Mouse (Mus musculus) heart, adult 2 months (tissue): ENCODE measurements around the gene Xpo5. TPM values are rescaled to one million over a fixed set of nuclear protein-coding genes. Genes with fewer than 3 reads are reported as not detected.

ENCODE experiments used
- DNase-seq, 2 experiments: peaks; one replicate each; pipeline ENCODE4 v3.0.0; 2021
- H3K27ac ChIP-seq: fragments of 200-600 bp; 2 replicates; pipeline ENCODE4 v1.8.1; 2022
- H3K27me3 ChIP-seq: fragments of 200-500 bp; 2 replicates; pipeline ENCODE4 v1.6.1; 2012; ENCODE audit warnings: mild to moderate bottlenecking, low read length, inconsistent platforms, mixed read lengths; ENCODE audit not compliant: control insufficient read depth, insufficient read depth
- H3K36me3 ChIP-seq: fragments of 200-500 bp; 2 replicates; pipeline ENCODE4 v1.6.1; 2012; ENCODE audit warnings: low read length, inconsistent platforms; ENCODE audit not compliant: control insufficient read depth, insufficient read depth
- H3K4me1 ChIP-seq: fragments of 200-500 bp; 2 replicates; pipeline ENCODE4 v1.6.1; 2011; ENCODE audit warnings: low read length; ENCODE audit not compliant: control insufficient read depth, insufficient read depth
- H3K4me3 ChIP-seq: fragments of 200-600 bp; 2 replicates; pipeline ENCODE4 v1.8.1; 2022
- H3K79me2 ChIP-seq: fragments of 200-500 bp; replicated peaks from 2 replicates; pipeline ENCODE4 v1.6.1; 2012; ENCODE audit warnings: mild to moderate bottlenecking, inconsistent platforms, low read length, moderate library complexity, mixed read lengths; ENCODE audit not compliant: control insufficient read depth, insufficient read depth
- H3K9ac ChIP-seq: fragments of 200-500 bp; 2 replicates; pipeline ENCODE4 v1.6.1; 2012; ENCODE audit warnings: low read depth, mild to moderate bottlenecking, control low read depth, inconsistent platforms, low read length, mixed read lengths
- CTCF ChIP-seq: fragments of 200-600 bp; IDR thresholded peaks from 2 replicates; pipeline ENCODE4 v1.8.1; 2022; ENCODE audit warnings: antibody characterized with exemption, mild to moderate bottlenecking, moderate library complexity
- EP300 ChIP-seq: fragments of 200-500 bp; IDR thresholded peaks from 2 replicates; pipeline ENCODE4 v1.6.1; 2011; ENCODE audit warnings: low read depth, low read length, control low read depth; ENCODE audit not compliant: insufficient read depth
- POLR2A ChIP-seq: fragments of 200-500 bp; IDR thresholded peaks from 2 replicates; pipeline ENCODE4 v1.6.1; 2011; ENCODE audit warnings: mild to moderate bottlenecking, low read depth, low read length, control low read depth; ENCODE audit not compliant: insufficient read depth
- WGBS: fragments of 180-500 bp; shearing (Covaris S2); methylation state at CpG from one replicate; pipeline ENCODE4 v1.1.7; 2018; 5-methylcytosine and 5-hydroxymethylcytosine counted together
- intact Hi-C: fragments of 180-260 bp; cut with DNase I; formaldehyde crosslinking; loops from one replicate; pipeline ENCODE4 v1.15.1; 2025
- long read RNA-seq: library from polyadenylated mRNA; stranded (forward); transcript quantifications from one replicate; pipeline ENCODE4 v2.0.0, GENCODE M21; 2021
- polyA plus RNA-seq: library from polyadenylated mRNA; depleted of rRNA; stranded (reverse); fragments of >200 nt; gene quantifications from 2 replicates; pipeline ENCODE4 v1.2.3, GENCODE M21; 2012; rRNA removed
- total RNA-seq, 2 experiments: library from RNA; stranded (reverse); gene quantifications; 2 replicates each; pipeline ENCODE4 v1.2.3; 2021

Gene Xpo5
- total RNA-seq: 10 to 100 TPM; 21.5 to 22.0 TPM
- polyA plus RNA-seq: 14.2 and 21.5 TPM in 2 replicates
- long read RNA-seq, partial matches to known transcripts: 0 of 3 reads
- long read RNA-seq, other reads (novel, unspliced or antisense): 3 of 3 reads

GRCm38 (mm10) chr17:46202421-46203071 is at the start of gene Xpo5, which contains the start of gene Polh:
TSS of gene Xpo5 (plus strand) at chr17:46202782.
TSS of gene Polh (minus strand) at chr17:46202645.
- Histone ChIP-seq H3K27me3 (no peaks in the 10 kb centered on the region), H3K4me1 (peaks cover 2% of the 10 kb centered on the region), H3K4me3 (peak within 1 kb of the TSS; percentile 74), H3K79me2 (no peaks in the 10 kb centered on the region), H3K27ac (peak within 1 kb of the TSS; percentile 76), H3K36me3 (peaks cover 7% of the 10 kb centered on the region), H3K9ac (peak within 1 kb of the TSS; percentile 88)
- TF ChIP-seq CTCF (peak; percentile 34), POLR2A (peak; percentile 83), EP300 (no peak)
- intact Hi-C loops: loop anchor here (2.0 to 5.0 kb wide), 2 partner anchors 35 to 44 kb away; no protein-coding TSS in a partner anchor
- DNase-seq: peak; percentile 95
- under 1% methylated on average over 66 of the region's 66 CpGs for WGBS

GRCm38 (mm10) chr17:46152847-46153782 is 49.5 kb upstream of the Xpo5 start, which contains the start of gene Mad2l1bp:
TSS of gene Mad2l1bp (minus strand) at chr17:46153553.
- 0 out of 2 replicates have a peak, but pooled peaks have one; percentile 74 for TF ChIP-seq EP300
- TF ChIP-seq POLR2A: peak; percentile 100
- TF ChIP-seq CTCF: no peak

GRCm38 (mm10) chr17:46154336-46154735 is 48.2 kb upstream of the Xpo5 start:
- no peak for DNase-seq
- H3K36me3 ChIP-seq: peaks cover 3% of the 10 kb centered on the region; the same call in 1 of the 2 replicates
- no peak overlapping the region for H3K9ac ChIP-seq
- H3K79me2 ChIP-seq: no peaks in the 10 kb centered on the region
- peaks cover 1% of the 10 kb centered on the region for H3K4me1 ChIP-seq
- intact Hi-C loops: loop anchor here (10.0 kb wide), 1 partner anchor 570 kb away; no protein-coding TSS in a partner anchor
- H3K27ac ChIP-seq: no peak overlapping the region
- whole genome bisulfite sequencing: 89% methylated on average over 3 of the region's 3 CpGs
- H3K4me3 ChIP-seq: no peak overlapping the region
- H3K27me3 ChIP-seq: no peaks in the 10 kb centered on the region
- TF ChIP-seq CTCF (no peak), EP300 (no peak)

More at GRCm38 (mm10) chr17:46152847-46153782, 49.5 kb upstream of the Xpo5 start, which contains the start of gene Mad2l1bp:
- Histone ChIP-seq H3K27me3 (no peaks in the 10 kb centered on the region), H3K79me2 (no peaks in the 10 kb centered on the region), H3K4me1 (peaks cover 1% of the 10 kb centered on the region), H3K4me3 (peak within 1 kb of the TSS; percentile 60), H3K27ac (peak within 1 kb of the TSS; percentile 86), H3K36me3 (peaks cover 3% of the 10 kb centered on the region; the same call in 1 of the 2 replicates), H3K9ac (peak within 1 kb of the TSS; percentile 93)
- DNase-seq: peak; percentile 88 to 93
- intact Hi-C loops: loop anchor here (10.0 kb wide), 1 partner anchor 568 kb away; no protein-coding TSS in a partner anchor
- under 1% methylated on average over 33 of the region's 33 CpGs for WGBS

GRCm38 (mm10) chr17:46156680-46157079 is 45.9 kb upstream of the Xpo5 start:
- intact Hi-C loops: loop anchor here (10.0 kb wide), 1 partner anchor 572 kb away; no protein-coding TSS in a partner anchor
- Histone ChIP-seq H3K9ac (no peak overlapping the region), H3K4me1 (peaks cover 5% of the 10 kb centered on the region), H3K36me3 (peaks cover 3% of the 10 kb centered on the region; the same call in 1 of the 2 replicates), H3K27ac (no peak overlapping the region), H3K79me2 (no peaks in the 10 kb centered on the region), H3K27me3 (no peaks in the 10 kb centered on the region), H3K4me3 (no peak overlapping the region)
- 86% methylated on average over 5 of the region's 5 CpGs for WGBS
- DNase-seq: no peak
- no peak for TF ChIP-seq POLR2A
- TF ChIP-seq CTCF: no peak
- no peak for TF ChIP-seq EP300

GRCm38 (mm10) chr17:46157131-46157530 is 45.5 kb upstream of the Xpo5 start:
- WGBS: 92% methylated on average over 8 of the region's 8 CpGs

More at GRCm38 (mm10) chr17:46157131-46157530, 45.5 kb upstream of the Xpo5 start:
- Histone ChIP-seq H3K9ac (no peak overlapping the region), H3K79me2 (no peaks in the 10 kb centered on the region), H3K4me3 (no peak overlapping the region), H3K27me3 (no peaks in the 10 kb centered on the region), H3K36me3 (peaks cover 3% of the 10 kb centered on the region; the same call in 1 of the 2 replicates), H3K27ac (no peak overlapping the region), H3K4me1 (peaks cover 6% of the 10 kb centered on the region)
- intact Hi-C loops: loop anchor here (10.0 kb wide), 1 partner anchor 572 kb away; no protein-coding TSS in a partner anchor
- TF ChIP-seq CTCF (no peak), EP300 (no peak), POLR2A (no peak)
- DNase-seq: no peak
